Mouse (Mus musculus): ENCODE data around the gene Btbd2. TPM values are rescaled to one million over a fixed set of nuclear protein-coding genes. Genes with fewer than 3 reads are reported as not detected.
A peak's percentile ranks its signal among the peaks of the same experiment; 100 is the strongest.
"Not testable (repeated sequence)": the region's sequence is repeated elsewhere in the genome, so short reads cannot be mapped to it uniquely, and the experiment has no call there.

Gene Btbd2
- polyA plus RNA-seq, 1 experiment from 2014 or later, result 71.6 TPM

GRCm38 (mm10) chr10:80649910-80650309 is 7.0 kb downstream of the Btbd2 start:
- H3K36me3 ChIP-seq (replicated peaks), result peaks cover 73% of the 10 kb centered on the region
- not testable (repeated sequence) for H3K27ac ChIP-seq; H3K27me3 ChIP-seq (ENCODE audit: poor library complexity, severe bottlenecking); H3K4me3 ChIP-seq; DNase-seq (ENCODE audit: extremely low spot score, low spot score); H3K9me3 ChIP-seq
- H3K4me1 ChIP-seq, result peaks cover 17% of the 10 kb centered on the region
- 90% methylated on average over 6 of the region's 6 CpGs for WGBS

DNA sequence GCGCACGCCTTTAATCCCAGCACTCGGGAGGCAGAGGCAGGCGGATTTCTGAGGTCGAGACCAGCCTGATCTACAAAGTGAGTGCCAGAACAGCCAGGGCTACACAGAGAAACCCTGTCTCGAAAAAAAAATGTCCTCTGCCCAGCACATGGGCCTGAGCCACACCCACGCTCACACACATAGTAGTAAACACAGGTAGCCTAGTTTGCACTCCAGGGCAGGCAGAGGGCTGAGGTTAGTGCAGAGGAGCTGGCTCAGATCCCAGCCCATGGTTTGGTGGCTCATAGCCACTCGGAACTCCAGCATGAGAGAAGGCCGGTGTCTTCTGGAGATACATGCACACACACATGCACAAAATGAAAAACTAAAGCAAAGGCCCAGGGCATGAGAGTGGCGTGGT is 9.9 kb downstream of the Btbd2 start:
- no peak for DNase-seq (ENCODE audit: extremely low spot score, low spot score)
- no peak overlapping the region for H3K4me3 ChIP-seq
- WGBS, result 93% methylated on average over 10 of the region's 10 CpGs
- peaks cover 91% of the 10 kb centered on the region for H3K36me3 ChIP-seq (replicated peaks)
- H3K9me3 ChIP-seq, result no peaks in the 10 kb centered on the region
- H3K27me3 ChIP-seq (ENCODE audit: poor library complexity, severe bottlenecking), result no peaks in the 10 kb centered on the region
- H3K27ac ChIP-seq, result no peak overlapping the region
- peaks cover 7% of the 10 kb centered on the region for H3K4me1 ChIP-seq

GRCm38 (mm10) chr10:80635345-80635744 is 21.5 kb downstream of the Btbd2 start:
- WGBS, result 92% methylated on average over 6 of the region's 6 CpGs
- Histone ChIP-seq H3K4me1 (no peaks in the 10 kb centered on the region), H3K9me3 (no peaks in the 10 kb centered on the region), H3K36me3 (replicated peaks) (peaks cover 97% of the 10 kb centered on the region), H3K27ac (no peak overlapping the region), H3K4me3 (no peak overlapping the region), H3K27me3 (ENCODE audit: poor library complexity, severe bottlenecking) (no peaks in the 10 kb centered on the region)
- no peak for DNase-seq (ENCODE audit: extremely low spot score, low spot score)

DNA sequence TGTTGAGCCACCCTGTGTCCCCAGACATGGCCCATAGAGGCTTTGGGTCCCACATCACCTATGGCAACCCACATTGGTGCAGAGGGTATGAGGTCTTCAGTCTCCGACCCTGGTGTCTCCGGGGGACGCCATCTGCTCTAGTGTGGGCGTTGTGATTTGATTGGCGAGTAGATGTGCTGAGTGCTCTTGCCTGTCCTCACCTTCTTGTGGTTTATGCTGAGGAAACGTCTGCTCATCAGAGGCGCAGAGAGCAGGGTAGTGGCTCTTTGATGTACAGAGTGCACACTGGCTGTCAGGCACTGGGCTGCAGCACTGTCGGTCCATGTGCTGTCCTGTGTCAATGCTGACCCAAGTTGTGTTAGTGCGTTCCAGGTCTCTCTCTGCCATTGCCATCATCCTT is 27.9 kb downstream of the Btbd2 start:
- peak overlapping the region; percentile 6; the same call in 1 of the 2 replicates for H3K4me3 ChIP-seq
- no peak for DNase-seq (ENCODE audit: extremely low spot score, low spot score)
- H3K27ac ChIP-seq, result no peak overlapping the region
- H3K9me3 ChIP-seq, result no peaks in the 10 kb centered on the region
- 94% methylated on average over 9 of the region's 9 CpGs for WGBS
- no peaks in the 10 kb centered on the region for H3K27me3 ChIP-seq (ENCODE audit: poor library complexity, severe bottlenecking)
- peaks cover 76% of the 10 kb centered on the region for H3K36me3 ChIP-seq (replicated peaks)
- peaks cover 29% of the 10 kb centered on the region for H3K4me1 ChIP-seq

DNA sequence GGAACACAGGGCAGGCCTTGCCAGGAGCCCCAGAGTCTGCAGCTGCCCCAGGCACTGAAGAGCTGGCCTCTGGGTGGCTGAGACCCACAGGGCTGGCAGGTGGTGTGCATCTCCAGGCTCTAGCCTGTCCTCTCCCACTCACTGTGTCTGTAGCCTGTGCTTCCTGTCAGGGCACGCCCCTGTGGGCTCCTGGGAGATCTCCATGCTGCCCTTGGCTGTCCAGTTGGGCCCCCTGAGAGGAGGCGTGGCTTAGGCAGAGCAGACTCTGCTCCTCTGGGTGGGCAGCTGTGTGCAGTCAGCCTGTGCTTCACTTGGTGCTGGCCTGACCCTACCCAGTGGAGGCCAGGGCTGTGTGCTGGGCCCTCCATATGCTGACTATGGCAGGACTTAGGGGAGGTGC is 29.2 kb downstream of the Btbd2 start:
- H3K36me3 ChIP-seq (replicated peaks), result peaks cover 67% of the 10 kb centered on the region
- 69% methylated on average over 2 of the region's 2 CpGs for WGBS
- H3K9me3 ChIP-seq, result no peaks in the 10 kb centered on the region
- no peaks in the 10 kb centered on the region for H3K27me3 ChIP-seq (ENCODE audit: poor library complexity, severe bottlenecking)
- H3K27ac ChIP-seq, result no peak overlapping the region; the same call in 1 of the 2 replicates
- no peak overlapping the region; the same call in 1 of the 2 replicates for H3K4me3 ChIP-seq
- H3K4me1 ChIP-seq, result peaks cover 39% of the 10 kb centered on the region
- no peak for DNase-seq (ENCODE audit: extremely low spot score, low spot score)

DNA sequence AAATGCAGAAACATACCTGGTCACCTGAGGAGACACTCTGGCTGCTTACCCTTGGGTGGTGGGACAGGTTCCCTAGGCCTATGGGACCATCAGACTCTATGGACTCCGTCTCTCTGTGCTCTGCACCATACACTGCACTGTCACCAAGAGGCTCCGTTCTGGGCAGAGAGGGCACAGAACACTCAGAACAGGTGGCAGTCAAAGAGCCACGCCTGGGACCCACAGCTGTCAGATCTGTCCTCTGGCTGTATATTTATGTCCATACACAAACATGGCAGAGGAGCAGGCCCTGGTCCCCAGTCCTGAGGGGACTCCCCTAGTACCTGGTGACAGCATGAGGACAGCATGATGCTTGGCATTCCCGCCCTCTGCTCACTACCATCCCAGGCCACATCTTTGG is 31.1 kb downstream of the Btbd2 start:
- Histone ChIP-seq H3K4me1 (peaks cover 48% of the 10 kb centered on the region), H3K27me3 (ENCODE audit: poor library complexity, severe bottlenecking) (no peaks in the 10 kb centered on the region), H3K36me3 (replicated peaks) (peaks cover 48% of the 10 kb centered on the region), H3K9me3 (no peaks in the 10 kb centered on the region), H3K4me3 (peak overlapping the region; percentile 16; the same call in 1 of the 2 replicates), H3K27ac (no peak overlapping the region)
- WGBS, result 98% methylated on average over 4 of the region's 4 CpGs
- DNase-seq (ENCODE audit: extremely low spot score, low spot score), result no peak

DNA sequence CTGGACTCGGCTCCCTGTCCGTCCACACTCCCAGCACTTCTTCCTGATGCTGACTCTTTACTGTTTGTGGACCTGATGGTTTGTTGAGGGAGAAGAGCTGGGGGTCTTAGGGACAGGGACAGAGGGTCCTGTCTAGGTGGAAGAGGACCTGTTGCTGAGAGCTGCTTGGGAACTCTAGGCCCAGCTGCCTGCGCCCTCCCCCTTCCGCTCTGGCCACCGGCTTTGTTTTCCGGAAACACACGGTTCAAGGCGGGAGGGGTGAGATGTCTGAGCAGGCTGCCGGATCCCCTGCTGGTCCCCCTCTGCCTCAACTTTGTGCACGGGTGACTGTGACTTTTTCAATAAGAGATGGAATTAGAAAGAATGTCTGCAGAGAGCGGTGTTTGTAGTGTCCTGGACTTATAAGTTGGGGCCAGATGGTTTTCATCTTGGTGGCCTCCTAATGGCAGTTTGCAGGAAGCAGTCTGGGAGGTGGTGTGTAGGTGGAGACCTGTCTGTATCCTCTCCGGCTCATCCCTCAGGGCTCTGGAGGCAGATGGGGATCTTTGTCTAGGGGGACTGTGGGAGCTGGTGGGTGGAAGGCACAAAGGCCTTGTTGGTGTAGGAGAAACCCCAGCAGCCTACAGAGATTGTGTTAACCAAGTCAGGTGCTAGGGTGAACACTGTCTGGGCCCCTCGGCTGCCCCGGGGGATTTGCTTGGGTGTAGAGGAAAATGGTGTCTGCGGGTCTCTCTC is 33.2 kb downstream of the Btbd2 start:
- peaks cover 58% of the 10 kb centered on the region for H3K4me1 ChIP-seq
- 16% methylated on average over 15 of the region's 15 CpGs for WGBS

GRCm38 (mm10) chr10:80622661-80623456 is 34.0 kb downstream of the Btbd2 start, which contains the start of gene Csnk1g2:
TSS of gene Csnk1g2 (plus strand) at chr10:80622838.
- H3K27ac ChIP-seq, result peak within 1 kb of the TSS; percentile 96
- peaks cover 59% of the 10 kb centered on the region for H3K4me1 ChIP-seq
- peak within 1 kb of the TSS; percentile 84 for H3K4me3 ChIP-seq
- peak; percentile 38 for DNase-seq (ENCODE audit: extremely low spot score, low spot score)
- under 1% methylated on average over 75 of the region's 85 CpGs for WGBS
- H3K36me3 ChIP-seq (replicated peaks), result peaks cover 22% of the 10 kb centered on the region
- H3K27me3 ChIP-seq (ENCODE audit: poor library complexity, severe bottlenecking), result no peaks in the 10 kb centered on the region
- H3K9me3 ChIP-seq, result no peaks in the 10 kb centered on the region

More for the DNA sequence above, 33.2 kb downstream of the Btbd2 start:
- DNase-seq (ENCODE audit: extremely low spot score, low spot score), result peak; percentile 67
- H3K36me3 ChIP-seq (replicated peaks), result peaks cover 27% of the 10 kb centered on the region
- H3K27me3 ChIP-seq (ENCODE audit: poor library complexity, severe bottlenecking), result no peaks in the 10 kb centered on the region
- no peaks in the 10 kb centered on the region for H3K9me3 ChIP-seq
- H3K27ac ChIP-seq, result peak overlapping the region; percentile 96
- H3K4me3 ChIP-seq, result peak overlapping the region; percentile 84

DNA sequence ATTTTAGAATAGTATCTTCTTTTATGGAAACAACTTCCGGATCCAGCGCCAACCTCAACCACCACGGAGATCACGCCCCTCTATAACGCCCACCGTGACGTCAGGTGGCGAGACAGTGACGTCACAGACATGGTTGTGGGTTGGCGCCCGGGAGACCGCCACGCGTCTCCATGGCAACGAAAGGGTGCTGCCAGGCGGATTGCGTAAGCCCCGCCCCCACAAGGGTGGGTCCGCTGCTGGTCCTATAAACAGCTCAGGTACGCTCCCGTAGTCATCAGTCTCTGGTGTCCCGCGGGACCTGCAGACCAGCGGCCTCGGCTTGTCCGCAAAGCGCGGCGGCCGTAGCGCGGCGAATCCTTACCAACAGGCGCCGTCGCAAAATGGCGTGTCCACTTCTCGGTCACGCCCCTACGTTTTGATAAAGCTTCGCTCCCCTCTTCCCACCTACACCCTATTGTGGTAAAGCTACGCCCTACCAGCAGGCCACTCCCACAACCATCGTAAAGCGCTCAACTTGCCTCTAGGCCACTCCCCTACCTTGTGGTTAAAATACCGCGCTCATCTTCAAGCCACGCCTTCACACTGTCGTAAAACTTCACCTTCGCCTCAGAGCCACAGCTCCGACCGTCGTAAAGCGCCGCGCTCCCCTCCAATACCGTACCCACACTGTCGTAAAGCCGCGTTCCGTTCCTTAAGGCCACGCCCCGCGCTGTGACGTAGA is 34.8 kb downstream of the Btbd2 start:
- peak overlapping the region; percentile 84 for H3K4me3 ChIP-seq
- peak overlapping the region; percentile 96 for H3K27ac ChIP-seq
- no peaks in the 10 kb centered on the region for H3K27me3 ChIP-seq (ENCODE audit: poor library complexity, severe bottlenecking)
- DNase-seq (ENCODE audit: extremely low spot score, low spot score), result peak; percentile 99
- H3K36me3 ChIP-seq (replicated peaks), result peaks cover 16% of the 10 kb centered on the region
- no peaks in the 10 kb centered on the region for H3K9me3 ChIP-seq
- H3K4me1 ChIP-seq, result peaks cover 53% of the 10 kb centered on the region
- under 1% methylated on average over 64 of the region's 64 CpGs for WGBS

DNA sequence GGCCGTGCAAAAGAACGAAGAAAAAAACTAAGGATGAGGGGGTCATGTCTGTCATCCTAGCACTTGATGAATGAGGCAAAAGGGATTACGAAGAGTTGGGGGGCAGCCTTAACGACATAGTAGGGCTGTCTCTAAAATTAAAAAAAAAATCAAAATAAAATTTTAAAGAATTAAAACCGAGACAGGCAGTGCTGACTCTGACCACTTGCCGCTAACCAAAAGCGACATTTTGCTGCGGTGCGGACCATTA is 35.3 kb downstream of the Btbd2 start:
- Histone ChIP-seq H3K4me1 (peaks cover 53% of the 10 kb centered on the region), H3K4me3 (peak overlapping the region; percentile 84), H3K36me3 (replicated peaks) (peaks cover 16% of the 10 kb centered on the region), H3K27me3 (ENCODE audit: poor library complexity, severe bottlenecking) (no peaks in the 10 kb centered on the region), H3K9me3 (no peaks in the 10 kb centered on the region), H3K27ac (peak overlapping the region; percentile 96)
- WGBS, result 7% methylated on average over 9 of the region's 9 CpGs
- no peak for DNase-seq (ENCODE audit: extremely low spot score, low spot score)

DNA sequence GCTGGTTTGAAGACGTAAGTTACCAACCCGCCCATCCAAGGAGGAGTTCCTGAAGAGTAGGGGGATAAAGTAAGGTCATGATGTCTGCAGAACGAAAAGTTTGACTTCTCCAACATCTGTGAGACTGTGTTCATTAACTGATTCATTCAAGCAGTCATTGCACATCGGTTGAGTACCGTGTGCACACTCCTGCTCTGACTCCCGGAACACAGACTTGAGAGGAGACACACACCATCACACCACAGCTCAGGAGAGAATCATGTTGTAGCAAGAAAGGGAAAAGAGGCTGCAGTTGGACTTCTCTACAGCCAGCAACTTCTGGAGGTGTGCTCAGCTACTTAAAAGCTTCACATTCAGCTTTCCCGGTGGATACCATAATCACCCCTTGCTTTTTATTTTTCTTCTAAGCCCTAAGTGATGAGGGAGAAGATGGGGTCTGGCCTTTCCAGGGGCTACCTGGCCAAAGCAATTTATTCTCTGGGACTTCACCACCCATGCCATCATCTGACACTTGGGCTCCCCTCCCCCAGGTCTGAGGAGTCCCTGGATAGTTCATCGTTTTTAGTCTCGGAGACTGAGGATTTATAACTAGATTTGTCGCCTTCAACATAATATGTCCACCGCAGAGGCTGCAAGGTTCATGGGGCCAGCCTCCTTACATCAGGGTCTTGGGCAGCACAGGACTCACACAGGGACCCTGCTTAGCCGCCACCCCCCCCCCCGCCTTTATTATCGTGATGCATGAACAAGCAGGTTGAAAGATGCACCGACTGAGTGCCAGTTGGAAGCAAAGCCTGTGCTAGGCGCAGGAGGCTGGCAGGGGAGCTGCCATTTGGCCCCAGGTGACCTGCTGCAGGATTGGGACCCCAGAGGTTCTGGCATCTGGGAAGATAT is 35.8 kb downstream of the Btbd2 start:
- Histone ChIP-seq H3K27ac (peak overlapping the region; percentile 96), H3K4me3 (peak overlapping the region; percentile 84), H3K9me3 (no peaks in the 10 kb centered on the region), H3K27me3 (ENCODE audit: poor library complexity, severe bottlenecking) (no peaks in the 10 kb centered on the region), H3K36me3 (replicated peaks) (peaks cover 19% of the 10 kb centered on the region), H3K4me1 (peaks cover 53% of the 10 kb centered on the region)
- WGBS, result 57% methylated on average over 16 of the region's 16 CpGs
- no peak for DNase-seq (ENCODE audit: extremely low spot score, low spot score)

DNA sequence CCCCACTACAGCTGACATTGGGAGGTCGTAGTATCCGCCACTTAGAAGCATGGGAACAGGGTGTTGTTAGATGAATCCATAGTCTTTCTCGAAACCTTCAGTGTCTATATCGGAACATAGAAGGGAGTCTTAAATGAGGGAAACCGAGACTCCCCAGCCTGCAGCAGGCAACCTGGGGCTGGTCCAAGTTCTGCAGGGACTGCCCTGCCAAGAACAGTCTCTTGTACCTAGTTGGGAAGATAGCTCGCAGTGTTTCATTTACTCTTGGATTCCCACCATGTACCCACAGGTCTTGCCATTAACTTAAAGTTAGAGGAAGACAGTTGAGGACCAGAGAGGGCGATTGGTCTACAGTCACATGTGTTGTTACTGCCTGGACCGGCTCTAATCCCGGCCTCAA is 36.5 kb downstream of the Btbd2 start:
- no peak for DNase-seq (ENCODE audit: extremely low spot score, low spot score)
- Histone ChIP-seq H3K36me3 (replicated peaks) (peaks cover 19% of the 10 kb centered on the region), H3K27me3 (ENCODE audit: poor library complexity, severe bottlenecking) (no peaks in the 10 kb centered on the region), H3K4me1 (peaks cover 47% of the 10 kb centered on the region), H3K4me3 (0 out of 2 replicates have a peak overlapping the region, but pooled peaks have one; percentile 84), H3K9me3 (no peaks in the 10 kb centered on the region), H3K27ac (0 out of 2 replicates have a peak overlapping the region, but pooled peaks have one; percentile 96)
- 86% methylated on average over 9 of the region's 9 CpGs for WGBS

All from forebrain, embryonic 10.5 days (tissue).